Mouse (Mus musculus): Measurements from ENCODE around the gene Ankrd13b. TPM values are rescaled to one million over a fixed set of nuclear protein-coding genes. Genes with fewer than 3 reads are reported as not detected.

Ankrd13b gene
- total RNA-seq, 2 experiments from 2014 or later, result 216 to 217 TPM

- DNase-seq, result no peak
- intact Hi-C loops (cut with DNase I), result loop anchor here (10.0 kb wide), 1 partner anchor 129 kb away; no protein-coding TSS in a partner anchor
Measured at GRCm38 (mm10) chr11:77463786-77464185, 25.7 kb downstream of the Ankrd13b start.

DNA sequence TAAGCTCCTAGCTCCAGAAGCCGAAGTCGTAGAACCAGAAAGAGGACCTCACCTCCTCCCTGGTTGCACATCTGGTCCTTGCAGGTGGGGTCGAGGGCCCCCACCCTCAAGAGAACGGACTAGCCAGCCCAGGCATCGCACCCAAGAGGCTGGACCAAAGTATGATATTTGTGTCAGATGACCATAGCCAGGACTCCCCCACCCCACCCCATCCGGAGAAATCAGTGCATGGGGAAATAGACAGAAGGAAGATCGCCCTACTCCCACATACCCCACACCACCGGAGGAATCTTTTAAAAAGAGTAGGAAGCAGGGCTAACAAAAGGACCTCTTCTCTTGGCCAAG is 26.4 kb downstream of the Ankrd13b start:
- intact Hi-C loops (cut with DNase I), result loop anchor here (10.0 kb wide), 1 partner anchor 128 kb away; no protein-coding TSS in a partner anchor
- DNase-seq, result no peak

DNA sequence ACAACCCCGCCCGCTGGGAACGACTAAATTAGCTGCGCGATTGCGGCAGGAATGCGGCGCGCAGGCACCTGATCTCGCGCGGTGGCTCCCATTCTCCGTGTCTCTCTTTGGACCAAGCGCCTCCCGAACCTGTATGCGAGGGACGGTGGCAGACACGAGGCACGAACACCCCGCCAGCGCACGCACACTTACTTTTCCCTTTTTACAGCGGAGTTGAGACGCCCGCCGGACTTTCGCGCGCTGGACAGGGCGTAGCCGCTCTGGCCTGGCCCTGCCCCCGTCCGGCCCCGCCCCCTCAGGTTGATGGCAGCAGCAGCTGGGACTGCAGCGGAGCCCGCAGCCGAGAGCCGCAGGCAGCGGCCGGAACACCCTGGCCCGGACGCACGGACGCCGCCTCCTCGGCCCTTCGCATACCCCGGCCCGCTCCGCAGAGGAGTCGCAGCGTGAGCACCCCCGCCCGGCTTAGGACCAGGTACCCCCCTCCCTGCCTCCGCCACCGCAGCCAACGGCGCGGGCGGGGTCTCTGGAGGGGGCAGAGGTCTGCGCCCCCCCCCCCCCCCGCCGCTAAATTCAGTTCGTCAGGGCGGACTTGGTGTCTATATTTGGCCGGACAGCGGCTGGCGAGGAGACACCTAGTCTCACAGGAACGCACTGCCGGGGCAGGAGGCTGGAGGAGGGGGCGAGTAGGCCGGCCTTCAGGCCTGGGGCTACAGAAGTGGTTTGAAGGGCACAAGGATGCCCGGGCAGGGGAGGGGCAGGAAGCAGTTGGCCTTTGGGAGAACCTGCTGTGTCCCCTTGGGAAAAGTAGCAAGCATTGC is 27.0 kb downstream of the Ankrd13b start, which contains the start of gene Coro6:
Gene Coro6, plus strand, starts transcription at position 129 of the 818 bp plus-strand sequence.
- DNase-seq, result no peak
- intact Hi-C loops (cut with DNase I), result loop anchor here (10.0 kb wide), 1 partner anchor 128 kb away; no protein-coding TSS in a partner anchor

DNA sequence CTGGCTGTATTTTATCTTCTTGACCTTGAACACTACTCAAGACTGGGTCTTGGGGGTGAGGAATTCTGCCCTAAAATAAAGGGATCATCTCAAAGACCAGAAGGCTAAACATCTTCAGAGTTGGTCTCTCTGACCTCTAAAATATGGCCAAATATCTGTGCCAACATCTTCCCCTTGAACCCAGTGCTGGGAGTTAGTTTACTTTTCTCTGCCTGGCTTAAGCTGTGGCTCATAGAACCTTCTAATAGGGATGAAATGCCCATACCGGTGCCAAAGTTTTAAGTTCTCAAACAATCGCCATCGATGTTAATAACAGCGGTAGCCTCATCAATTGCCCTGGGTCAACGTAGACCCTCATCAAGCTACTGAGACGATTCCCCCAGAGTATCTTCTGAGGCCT is 27.6 kb downstream of the Ankrd13b start:
- intact Hi-C loops (cut with DNase I), result loop anchor here (10.0 kb wide), 1 partner anchor 127 kb away; no protein-coding TSS in a partner anchor
- no peak for DNase-seq

GRCm38 (mm10) chr11:77456866-77457265 is 32.6 kb downstream of the Ankrd13b start:
- intact Hi-C loops (cut with DNase I), result no loop called here
- peak; percentile 59 for DNase-seq

DNA sequence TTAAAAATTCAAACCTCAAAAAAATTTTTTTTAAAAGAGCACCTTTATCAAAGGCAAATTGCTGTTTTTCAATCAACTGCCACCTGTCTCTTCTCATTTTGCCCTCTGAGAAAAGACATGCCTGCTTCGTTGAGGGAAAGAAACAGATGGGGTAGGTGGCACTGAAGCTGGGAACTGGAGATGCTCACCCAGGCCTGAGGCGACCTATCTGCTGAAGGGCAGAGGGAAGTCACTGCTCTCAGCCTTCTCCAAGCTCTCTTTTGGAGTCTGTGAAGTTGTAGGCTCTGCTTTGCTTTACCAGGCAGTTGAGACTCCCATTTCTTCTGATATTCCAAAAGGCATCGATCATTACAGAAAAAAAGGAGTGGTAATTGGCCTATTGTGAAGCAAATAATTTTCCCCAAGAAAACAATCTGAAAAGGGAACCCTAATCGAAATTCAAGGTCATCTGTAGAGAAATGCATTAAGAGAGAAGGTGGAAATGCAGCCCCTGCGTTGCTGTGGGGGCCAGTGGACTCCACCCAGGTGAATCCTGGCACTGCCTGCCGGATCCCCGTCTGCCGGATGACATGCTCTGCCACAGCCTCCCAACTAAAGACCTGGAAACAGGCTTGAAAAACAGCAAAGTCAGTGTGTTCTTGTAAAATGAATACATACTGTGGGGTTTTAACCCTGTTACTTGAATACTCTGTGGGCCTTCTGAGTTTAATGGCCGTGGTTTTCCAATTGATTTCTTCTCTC is 33.5 kb downstream of the Ankrd13b start:
- no peak for DNase-seq
- intact Hi-C loops (cut with DNase I), result no loop called here

DNA sequence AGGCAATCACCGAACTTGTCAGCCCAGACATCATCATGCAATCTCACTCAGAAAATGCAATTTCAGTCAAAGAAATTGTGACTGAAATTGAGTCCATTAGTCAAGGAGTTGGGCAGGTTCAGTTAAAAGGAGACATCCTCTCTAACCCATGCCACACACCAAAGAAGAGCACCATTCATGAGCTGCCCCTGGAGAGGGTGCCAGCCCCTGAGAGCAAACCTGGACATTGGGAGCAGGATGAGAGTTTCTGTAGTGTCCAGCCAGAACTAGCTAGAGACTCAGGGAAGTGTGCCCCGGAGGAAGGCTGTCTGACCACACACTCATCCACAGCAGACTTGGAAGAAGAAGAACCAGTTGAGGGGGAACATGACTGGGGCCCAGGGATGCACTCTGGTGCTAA is 36.1 kb downstream of the Ankrd13b start:
- intact Hi-C loops (cut with DNase I), result no loop called here
- no peak for DNase-seq

DNA sequence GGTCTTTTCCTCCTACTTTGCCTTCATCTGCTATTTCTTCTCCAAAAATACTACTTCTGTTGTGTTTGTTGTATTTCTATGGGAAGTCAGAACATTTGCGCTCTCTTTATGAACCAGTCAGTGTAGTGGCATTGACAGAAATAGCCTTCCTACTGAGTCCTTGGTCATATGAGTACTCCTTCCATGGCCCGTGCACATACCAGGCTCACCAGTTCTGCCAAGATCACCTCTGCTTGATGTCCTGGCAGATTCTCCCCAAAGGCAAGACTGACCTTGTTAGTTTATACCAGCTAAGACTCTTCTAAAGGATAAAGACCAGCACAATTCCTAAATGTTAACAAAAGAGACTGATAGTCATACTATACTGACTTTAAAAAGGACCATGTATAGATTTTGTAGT is 37.8 kb downstream of the Ankrd13b start:
- intact Hi-C loops (cut with DNase I), result no loop called here
- no peak for DNase-seq

DNA sequence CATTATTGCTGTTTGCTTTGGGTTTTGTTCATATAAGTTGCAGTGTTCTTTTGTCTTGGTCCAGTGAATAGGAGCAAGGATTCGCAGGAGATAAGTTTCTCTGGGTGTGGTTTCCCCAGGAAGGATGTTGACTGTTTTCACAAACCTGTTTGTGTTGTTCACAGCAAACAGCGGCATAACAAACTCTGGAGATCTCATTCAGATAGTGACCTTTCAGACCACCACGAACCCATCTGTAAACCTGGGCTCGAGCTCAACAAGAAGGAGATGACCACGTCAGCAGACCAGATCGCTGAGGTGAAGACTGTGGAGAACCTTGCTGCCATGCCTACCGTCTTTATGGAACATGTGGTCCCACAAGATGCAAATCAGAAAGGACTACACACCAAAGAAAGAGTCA is 40.3 kb downstream of the Ankrd13b start:
- no peak for DNase-seq
- intact Hi-C loops (cut with DNase I), result loop anchor here (10.0 kb wide), 2 partner anchors 134 to 234 kb away; partner anchors contain the start of gene Ssh2

DNA sequence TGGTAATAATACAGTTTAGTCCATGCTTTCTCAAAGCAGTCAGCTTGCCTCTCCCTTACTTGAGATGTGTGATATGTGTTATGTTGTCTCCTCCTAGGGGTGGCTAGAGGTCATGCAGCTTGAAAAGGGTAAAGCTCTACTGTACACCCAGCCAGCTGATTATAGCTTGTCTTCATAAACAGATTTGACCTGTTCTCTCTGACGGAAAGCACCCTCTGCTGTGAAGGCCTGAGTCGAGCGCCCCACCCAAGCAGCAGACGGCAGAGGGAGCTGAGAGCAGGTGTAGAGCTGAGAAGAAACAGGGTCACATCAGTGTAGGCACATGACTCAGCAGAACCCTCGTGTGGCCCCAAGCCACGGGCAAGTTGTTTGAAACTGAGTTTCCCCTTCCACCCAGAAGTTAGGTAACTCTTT is 42.8 kb downstream of the Ankrd13b start:
- intact Hi-C loops (cut with DNase I), result loop anchor here (10.0 kb wide), 2 partner anchors 132 to 232 kb away; partner anchors contain the start of gene Ssh2
- DNase-seq, result no peak

DNA sequence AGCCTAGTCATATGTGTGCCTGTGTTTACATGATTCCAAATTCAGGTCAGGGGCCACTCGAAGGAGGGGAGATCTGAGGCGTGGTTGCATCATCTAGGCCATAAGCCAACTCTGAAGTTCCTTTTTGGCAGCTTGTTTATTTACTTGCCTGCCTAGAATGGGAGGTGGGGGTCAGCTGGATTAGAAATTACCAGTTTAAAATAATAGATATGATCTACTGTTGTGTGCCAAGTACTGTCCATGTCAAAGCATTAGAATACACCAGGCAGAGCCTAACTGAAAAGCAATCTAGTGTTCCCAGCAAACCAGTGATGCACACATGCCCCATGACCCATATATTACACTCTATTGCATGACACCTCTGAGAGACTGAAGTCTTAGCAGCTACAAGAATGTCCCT is 44.5 kb downstream of the Ankrd13b start:
- no peak for DNase-seq
- intact Hi-C loops (cut with DNase I), result loop anchor here (10.0 kb wide), 2 partner anchors 130 to 230 kb away; partner anchors contain the start of gene Ssh2

GRCm38 (mm10) chr11:77442186-77443170 is 47.0 kb downstream of the Ankrd13b start:
- intact Hi-C loops (cut with DNase I), result loop anchor here (10.0 kb wide), 2 partner anchors 128 to 228 kb away; partner anchors contain the start of gene Ssh2
- DNase-seq, result no peak

- no peak for DNase-seq
- intact Hi-C loops (cut with DNase I), result loop anchor here (10.0 kb wide), 2 partner anchors 126 to 226 kb away; partner anchors contain the start of gene Ssh2
Measured at GRCm38 (mm10) chr11:77441020-77441419, 48.5 kb downstream of the Ankrd13b start.

DNA sequence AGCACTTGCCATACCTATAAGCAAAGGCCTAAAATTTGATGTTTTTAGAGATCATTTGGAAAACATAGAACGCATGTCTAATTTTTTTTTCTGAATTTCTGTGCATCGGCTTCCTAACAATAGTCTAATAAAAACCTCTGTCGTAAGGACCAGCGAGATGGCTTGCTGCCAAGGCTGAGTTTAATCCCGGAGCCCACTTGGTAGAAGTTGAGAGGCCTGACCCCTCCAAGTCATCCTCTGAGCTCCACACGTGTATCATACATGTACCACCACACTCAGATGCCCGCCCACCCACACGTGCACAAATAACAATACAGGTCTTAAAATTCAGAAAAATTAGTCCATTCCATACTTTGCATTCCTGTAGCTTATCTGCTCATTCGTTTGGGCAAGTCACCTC is 49.4 kb downstream of the Ankrd13b start:
- intact Hi-C loops (cut with DNase I), result loop anchor here (10.0 kb wide), 2 partner anchors 125 to 225 kb away; partner anchors contain the start of gene Ssh2
- DNase-seq, result no peak

DNA sequence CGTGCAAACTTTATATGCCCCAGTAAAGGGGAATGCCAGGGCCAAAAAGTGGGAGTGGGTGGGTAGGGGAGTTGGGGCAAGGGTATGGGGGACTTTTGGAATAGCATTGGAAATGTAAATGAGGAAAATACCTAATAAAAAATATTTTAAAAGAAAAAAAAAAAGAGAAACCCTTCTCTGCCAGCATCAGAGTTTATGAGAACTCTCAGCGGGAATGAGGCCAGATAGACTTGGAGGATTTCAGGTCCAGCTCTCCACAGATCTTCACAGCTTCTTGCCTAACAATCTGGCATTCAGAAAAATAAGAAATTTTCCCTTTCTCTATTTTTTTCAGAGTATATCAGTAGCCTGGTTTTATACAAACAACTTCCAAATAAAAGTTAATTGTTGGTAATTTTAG is 52.5 kb downstream of the Ankrd13b start:
- DNase-seq, result no peak
- intact Hi-C loops (cut with DNase I), result no loop called here

GRCm38 (mm10) chr11:77428446-77428845 is 61.0 kb downstream of the Ankrd13b start:
- DNase-seq, result no peak
- intact Hi-C loops (cut with DNase I), result no loop called here

DNA sequence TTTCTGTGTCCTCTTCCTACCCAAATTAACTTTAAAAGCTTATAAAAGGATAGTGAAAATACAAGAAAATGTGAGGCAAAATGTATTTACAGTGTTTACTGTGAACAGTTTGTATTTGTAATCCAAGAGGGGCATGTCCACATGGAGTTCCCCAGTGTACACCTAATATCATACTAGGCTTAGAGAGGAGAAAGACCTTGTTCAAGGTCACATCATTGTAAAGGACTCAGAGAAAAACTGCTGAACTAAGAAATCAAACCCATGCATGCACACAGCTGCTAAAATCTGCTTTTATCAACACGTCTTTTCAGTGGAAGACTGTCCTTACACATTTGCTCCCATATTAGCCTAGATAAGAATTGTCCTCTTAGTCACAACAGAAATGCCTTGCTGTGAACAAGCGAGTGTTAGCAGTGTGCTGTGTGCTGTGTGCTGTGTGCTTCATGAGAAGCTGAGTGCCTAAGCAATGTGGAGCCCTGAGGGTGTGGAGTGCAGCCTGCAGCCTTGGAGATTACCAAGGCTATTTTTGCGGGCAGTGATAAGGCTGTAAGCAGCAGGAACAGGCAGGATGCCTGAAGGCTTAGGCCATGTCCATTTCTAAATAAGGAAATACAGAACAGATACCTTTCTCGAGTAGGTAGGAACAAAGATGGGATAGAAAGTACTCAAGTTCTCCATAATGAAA is 66.2 kb downstream of the Ankrd13b start:
- no peak for DNase-seq
- intact Hi-C loops (cut with DNase I), result no loop called here
